Mouse (Mus musculus) MEL (cell line): ENCODE data around the gene Ms4a2. TPM values are rescaled to one million over a fixed set of nuclear protein-coding genes. Genes with fewer than 3 reads are reported as not detected.

Experiments
- DNase-seq: peaks from one replicate; pipeline ENCODE4 v3.0.0; 2011; ENCODE audit warnings: low read depth, low spot score
- H3K27ac ChIP-seq: 2 replicates; pipeline ENCODE4 v1.5.1; 2012; ENCODE audit warnings: low read depth, mild to moderate bottlenecking, control low read depth, low read length, moderate library complexity; ENCODE audit not compliant: control insufficient read depth
- H3K27me3 ChIP-seq, 2 experiments: fragments of 150-350 bp in 1 of 2; sonication (generic) in 1 of 2; 2 replicates each; pipeline ENCODE4 v1.6.1; 2012; ENCODE audit warnings: low read length in 2 of 2, mild to moderate bottlenecking in 2 of 2, improper control_type of control experiment in 1 of 2, moderate library complexity in 1 of 2; ENCODE audit not compliant: insufficient read depth in 2 of 2, control insufficient read depth in 1 of 2
- H3K36me3 ChIP-seq, 2 experiments: 2 replicates each; pipeline ENCODE4 v1.6.1; 2012 to 2014; ENCODE audit warnings: low read length in 2 of 2, improper control_type of control experiment in 1 of 2, inconsistent platforms in 1 of 2, mild to moderate bottlenecking in 1 of 2; ENCODE audit not compliant: insufficient read depth in 2 of 2, control insufficient read depth in 1 of 2
- H3K4me1 ChIP-seq, 2 experiments: fragments of 150-350 bp in 1 of 2; sonication (generic) in 1 of 2; 2 replicates each; pipeline ENCODE4 v1.6.1; 2012; ENCODE audit warnings: low read length in 2 of 2, improper control_type of control experiment in 1 of 2, mild to moderate bottlenecking in 1 of 2; ENCODE audit not compliant: insufficient read depth in 2 of 2, control insufficient read depth in 1 of 2
- H3K4me3 ChIP-seq, 2 experiments: fragments of 150-350 bp in 1 of 2; sonication (generic) in 1 of 2; 2 replicates each; pipeline ENCODE4 v1.5.1; 2012; ENCODE audit warnings: low read depth in 2 of 2, low read length in 2 of 2, mild to moderate bottlenecking in 2 of 2, moderate library complexity in 2 of 2, control low read depth in 1 of 2, improper control_type of control experiment in 1 of 2; ENCODE audit not compliant: control insufficient read depth in 1 of 2, insufficient read depth in 1 of 2
- H3K79me2 ChIP-seq: 2 replicates; pipeline ENCODE4 v1.6.1; 2012; ENCODE audit warnings: mild to moderate bottlenecking, low read length, moderate library complexity; ENCODE audit not compliant: control insufficient read depth, poor library complexity, insufficient read depth
- H3K9ac ChIP-seq: 2 replicates; pipeline ENCODE4 v1.6.1; 2012; ENCODE audit warnings: low read depth, mild to moderate bottlenecking, control low read depth, low read length, moderate library complexity; ENCODE audit not compliant: control insufficient read depth, poor library complexity, severe bottlenecking
- H3K9me3 ChIP-seq: fragments of 150-350 bp; sonication (generic); replicated peaks from 2 replicates; pipeline ENCODE4 v1.6.1; 2012; ENCODE audit warnings: mild to moderate bottlenecking, low read length, improper control_type of control experiment, moderate library complexity; ENCODE audit not compliant: insufficient read depth
- CHD1 ChIP-seq: IDR thresholded peaks from 2 replicates; pipeline ENCODE4 v1.6.1; 2012; ENCODE audit warnings: low read depth, mild to moderate bottlenecking, inconsistent platforms, low read length, improper control_type of control experiment
- CHD2 ChIP-seq: IDR thresholded peaks from 2 replicates; pipeline ENCODE4 v1.6.1; 2011; ENCODE audit warnings: low read length, improper control_type of control experiment
- CTCF ChIP-seq, 3 experiments: IDR thresholded peaks in 2 of 3; conservative IDR thresholded peaks in 1 of 3; 2 replicates each; pipeline ENCODE4 v1.5.1; 2011 to 2012; ENCODE audit warnings: low read length in 3 of 3, low read depth in 2 of 3, mild to moderate bottlenecking in 2 of 3, improper control_type of control experiment in 1 of 3, inconsistent platforms in 1 of 3, mixed read lengths in 1 of 3, moderate library complexity in 1 of 3; ENCODE audit not compliant: control insufficient read depth in 1 of 3, insufficient read depth in 1 of 3, poor library complexity in 1 of 3, severe bottlenecking in 1 of 3
- E2F4 ChIP-seq: IDR thresholded peaks from 2 replicates; pipeline ENCODE4 v1.6.1; 2011; ENCODE audit warnings: low read depth, low read length, improper control_type of control experiment, borderline replicate concordance
- EP300 ChIP-seq, 2 experiments: IDR thresholded peaks; 2 replicates each; pipeline ENCODE4 v1.6.1; 2011; ENCODE audit warnings: improper control_type of control experiment in 2 of 2, low read length in 2 of 2, low read depth in 1 of 2, mild to moderate bottlenecking in 1 of 2
- ETS1 ChIP-seq: IDR thresholded peaks from 2 replicates; pipeline ENCODE4 v1.6.1; 2012; ENCODE audit warnings: low read depth, mild to moderate bottlenecking, inconsistent platforms, low read length, improper control_type of control experiment, moderate library complexity
- GABPA ChIP-seq: IDR thresholded peaks from 2 replicates; pipeline ENCODE4 v1.6.1; 2012; ENCODE audit warnings: low read depth, mild to moderate bottlenecking, inconsistent platforms, low read length, improper control_type of control experiment, moderate library complexity
- GATA1 ChIP-seq: IDR thresholded peaks from 2 replicates; pipeline ENCODE4 v1.6.1; 2011; ENCODE audit warnings: low read depth, low read length, improper control_type of control experiment
- HCFC1 ChIP-seq: IDR thresholded peaks from 2 replicates; pipeline ENCODE4 v1.6.1; 2012; ENCODE audit warnings: low read depth, mild to moderate bottlenecking, inconsistent platforms, low read length, improper control_type of control experiment, moderate library complexity
- JUND ChIP-seq: IDR thresholded peaks from 2 replicates; pipeline ENCODE4 v1.6.1; 2011; ENCODE audit warnings: low read depth, mild to moderate bottlenecking, improper control_type of control experiment, low read length
- MAFK ChIP-seq: IDR thresholded peaks from 2 replicates; pipeline ENCODE4 v1.6.1; 2011; ENCODE audit warnings: low read depth, mild to moderate bottlenecking, low read length, improper control_type of control experiment, borderline replicate concordance
- MAX ChIP-seq: IDR thresholded peaks from 2 replicates; pipeline ENCODE4 v1.6.1; 2011; ENCODE audit warnings: low read length, improper control_type of control experiment
- MAZ ChIP-seq: IDR thresholded peaks from 2 replicates; pipeline ENCODE4 v1.6.1; 2012; ENCODE audit warnings: low read depth, mild to moderate bottlenecking, inconsistent platforms, low read length, improper control_type of control experiment
- MEF2A ChIP-seq: IDR thresholded peaks from 2 replicates; pipeline ENCODE4 v1.6.1; 2014; ENCODE audit warnings: low read depth, mild to moderate bottlenecking, inconsistent platforms, low read length, improper control_type of control experiment; ENCODE audit not compliant: poor library complexity, insufficient replicate concordance, severe bottlenecking; ENCODE audit errors: extremely low read depth
- MXI1 ChIP-seq: IDR thresholded peaks from 2 replicates; pipeline ENCODE4 v1.6.1; 2011; ENCODE audit warnings: mild to moderate bottlenecking, low read depth, low read length, improper control_type of control experiment
- MYC ChIP-seq: IDR thresholded peaks from 2 replicates; pipeline ENCODE4 v1.6.1; 2011; ENCODE audit warnings: low read depth, mild to moderate bottlenecking, low read length, improper control_type of control experiment, moderate library complexity
- NELFE ChIP-seq: IDR thresholded peaks from 2 replicates; pipeline ENCODE4 v1.6.1; 2011; ENCODE audit warnings: low read depth, low read length, improper control_type of control experiment
- POLR2A ChIP-seq, 2 experiments: IDR thresholded peaks; 2 replicates each; pipeline ENCODE4 v1.6.1; 2011 to 2012; ENCODE audit warnings: low read length in 2 of 2, mild to moderate bottlenecking in 2 of 2, control low read depth in 1 of 2, improper control_type of control experiment in 1 of 2, low read depth in 1 of 2, moderate library complexity in 1 of 2; ENCODE audit not compliant: control insufficient read depth in 1 of 2, insufficient read depth in 1 of 2, poor library complexity in 1 of 2
- POLR2AphosphoS2 ChIP-seq: IDR thresholded peaks from 2 replicates; pipeline ENCODE4 v1.6.1; 2011; ENCODE audit warnings: low read length, improper control_type of control experiment
- POLR2AphosphoS5 ChIP-seq: IDR thresholded peaks from 2 replicates; pipeline ENCODE4 v1.6.1; 2012; ENCODE audit warnings: low read depth, borderline replicate concordance, mild to moderate bottlenecking, inconsistent platforms, low read length, moderate library complexity, mixed read lengths
- RAD21 ChIP-seq: IDR thresholded peaks from 2 replicates; pipeline ENCODE4 v1.6.1; 2011; ENCODE audit warnings: mild to moderate bottlenecking, low read depth, low read length, improper control_type of control experiment
- RCOR1 ChIP-seq: IDR thresholded peaks from 2 replicates; pipeline ENCODE4 v1.6.1; 2012; ENCODE audit warnings: low read depth, mild to moderate bottlenecking, inconsistent platforms, low read length, improper control_type of control experiment
- SIN3A ChIP-seq: IDR thresholded peaks from 2 replicates; pipeline ENCODE4 v1.6.1; 2012; ENCODE audit warnings: low read length, improper control_type of control experiment, inconsistent platforms
- SMC3 ChIP-seq: IDR thresholded peaks from 2 replicates; pipeline ENCODE4 v1.6.1; 2011; ENCODE audit warnings: low read depth, low read length, improper control_type of control experiment
- TBP ChIP-seq: IDR thresholded peaks from 2 replicates; pipeline ENCODE4 v1.8.0; 2011; ENCODE audit warnings: low read depth, low read length, improper control_type of control experiment
- TCF12 ChIP-seq: IDR thresholded peaks from 2 replicates; pipeline ENCODE4 v1.6.1; 2014; ENCODE audit warnings: low read depth, mild to moderate bottlenecking, inconsistent platforms, low read length, improper control_type of control experiment, moderate library complexity
- UBTF ChIP-seq: IDR thresholded peaks from 2 replicates; pipeline ENCODE4 v1.6.1; 2012; ENCODE audit warnings: low read depth, mild to moderate bottlenecking, inconsistent platforms, low read length, improper control_type of control experiment, moderate library complexity, borderline replicate concordance; ENCODE audit not compliant: insufficient read depth
- USF1 ChIP-seq: IDR thresholded peaks from 2 replicates; pipeline ENCODE4 v1.6.1; 2014; ENCODE audit warnings: low read depth, mild to moderate bottlenecking, inconsistent platforms, low read length, improper control_type of control experiment, moderate library complexity
- USF2 ChIP-seq, 2 experiments: IDR thresholded peaks; 2 replicates each; pipeline ENCODE4 v1.6.1; 2011 to 2012; ENCODE audit warnings: improper control_type of control experiment in 2 of 2, low read length in 2 of 2, borderline replicate concordance in 1 of 2, inconsistent platforms in 1 of 2, low read depth in 1 of 2, mild to moderate bottlenecking in 1 of 2; ENCODE audit not compliant: insufficient read depth in 1 of 2
- ZC3H11A ChIP-seq: IDR thresholded peaks from 2 replicates; pipeline ENCODE4 v1.6.1; 2012; ENCODE audit warnings: low read depth, mild to moderate bottlenecking, inconsistent platforms, low read length, improper control_type of control experiment
- ZKSCAN1 ChIP-seq: IDR thresholded peaks from 2 replicates; pipeline ENCODE4 v1.6.1; 2012; ENCODE audit warnings: low read depth, mild to moderate bottlenecking, inconsistent platforms, low read length, improper control_type of control experiment, moderate library complexity
- ZMIZ1 ChIP-seq: IDR thresholded peaks from 2 replicates; pipeline ENCODE4 v1.6.1; 2012; ENCODE audit warnings: low read depth, mild to moderate bottlenecking, inconsistent platforms, low read length, improper control_type of control experiment, moderate library complexity
- ZNF384 ChIP-seq: IDR thresholded peaks from 2 replicates; pipeline ENCODE4 v1.6.1; 2012; ENCODE audit warnings: low read depth, mild to moderate bottlenecking, inconsistent platforms, low read length, improper control_type of control experiment
- polyA plus RNA-seq, 2 experiments: library from polyadenylated mRNA; stranded (reverse) in 1 of 2; unstranded in 1 of 2; fragments of >175 nt in 1 of 2; fragments of >200 nt in 1 of 2; gene quantifications; 2 replicates each; pipeline versions ENCODE4 v1.2.1 to v1.2.4; 2012; ENCODE audit warnings: low replicate concordance in 2 of 2, low read depth in 1 of 2; ENCODE audit not compliant: insufficient read length in 2 of 2, insufficient read depth in 1 of 2, missing spikeins in 1 of 2
- total RNA-seq: library from RNA; depleted of rRNA; stranded (reverse); fragments of 300-350 nt; gene quantifications from 2 replicates; pipeline ENCODE4 v1.2.3, GENCODE M21; 2012

Gene Ms4a2
- total and polyA plus RNA-seq, 3 experiments: 0.32 to 3.1 TPM; not detected in 1

- TF ChIP-seq E2F4 (no peak), GABPA (no peak), JUND (peak; percentile 51; the same call in 1 of the 2 replicates), ZMIZ1 (no peak), MYC (peak; percentile 85), UBTF (no peak), HCFC1 (peak; percentile 3; the same call in 1 of the 2 replicates), MEF2A (peak; percentile 15; the same call in 1 of the 2 replicates), ZNF384 (0 out of 2 replicates have a peak, but pooled peaks have one; percentile 5)
These were observed 12.1 kb upstream of the Ms4a2 start (continued) for GRCm38 (mm10) chr19:11635572-11635971.

GRCm38 (mm10) chr19:11634330-11634729 is 10.8 kb upstream of the Ms4a2 start:
- H3K36me3 ChIP-seq: peaks cover 0 to 21% of the 10 kb centered on the region in 2 experiments; a peak in 2 of 4 replicates
- peak overlapping the region in 1 of 2 experiments; percentile 55; a peak in 2 of 4 replicates for H3K4me3 ChIP-seq
- DNase-seq: peak; percentile 88
- peak overlapping the region; percentile 95 for H3K27ac ChIP-seq
- H3K9ac ChIP-seq: no peak overlapping the region
- no peak; the same call in 1 of the 2 replicates for TF ChIP-seq MAX
- no peak for TF ChIP-seq ZC3H11A
- TF ChIP-seq RCOR1: no peak
- TF ChIP-seq NELFE: peak; percentile 69
- no peak for TF ChIP-seq GABPA
- TF ChIP-seq MXI1: no peak
- TF ChIP-seq ZMIZ1: peak; percentile 38; the same call in 1 of the 2 replicates
- no peak for TF ChIP-seq RAD21
- TF ChIP-seq SMC3: no peak
- TF ChIP-seq POLR2AphosphoS5: no peak
- peak; percentile 40; the same call in 1 of the 2 replicates for TF ChIP-seq GATA1
- TF ChIP-seq HCFC1: peak; percentile 68; the same call in 1 of the 2 replicates
- TF ChIP-seq ETS1: 0 out of 2 replicates have a peak, but pooled peaks have one; percentile 41
- no peak for TF ChIP-seq JUND
- no peak for TF ChIP-seq USF2 (IDR thresholded peaks at IDR 0.05; ENCODE audit: borderline replicate concordance in 1 of 2, insufficient read depth in 1 of 2, low read depth in 1 of 2, low read length in 2 of 2)
- no peak for TF ChIP-seq TCF12
- no peak for TF ChIP-seq USF1
- TF ChIP-seq MAZ: no peak
- TF ChIP-seq EP300 (IDR thresholded peaks at IDR 0.05; ENCODE audit: low read depth in 1 of 2, low read length in 2 of 2): peak in 1 of 2 experiments; percentile 34; a peak in 2 of 4 replicates
- TF ChIP-seq MYC: no peak
- no peak for TF ChIP-seq ZNF384
- no peak for TF ChIP-seq CHD1
- TF ChIP-seq POLR2A (IDR thresholded peaks at IDR 0.05; ENCODE audit: control insufficient read depth in 1 of 2, insufficient read depth in 1 of 2, low read depth in 1 of 2, low read length in 2 of 2, poor library complexity in 1 of 2): peak in 1 of 2 experiments; percentile 62; a peak in 2 of 4 replicates
- TF ChIP-seq TBP: peak; percentile 76
- TF ChIP-seq POLR2AphosphoS2: no peak
- TF ChIP-seq SIN3A: peak; percentile 45; the same call in 1 of the 2 replicates
- TF ChIP-seq CHD2: no peak
- no peak for TF ChIP-seq UBTF
- TF ChIP-seq ZKSCAN1: no peak
- no peak for TF ChIP-seq CTCF (IDR thresholded peaks at IDR 0.05 in 2 of 3, conservative IDR thresholded peaks at IDR 0.05 in 1 of 3; ENCODE audit: control insufficient read depth in 1 of 3, insufficient read depth in 1 of 3, low read depth in 2 of 3, low read length in 3 of 3, poor library complexity in 1 of 3, severe bottlenecking in 1 of 3)
- TF ChIP-seq MAFK: no peak
- no peaks in the 10 kb centered on the region for H3K9me3 ChIP-seq
- H3K27me3 ChIP-seq: no peaks in the 10 kb centered on the region
- H3K4me1 ChIP-seq: peaks cover 3 to 11% of the 10 kb centered on the region in 2 experiments; a peak in 3 of 4 replicates
- H3K79me2 ChIP-seq: no peaks in the 10 kb centered on the region
